Mouse (Mus musculus): ENCODE data around the gene Fam76a. TPM values are rescaled to one million over a fixed set of nuclear protein-coding genes. Genes with fewer than 3 reads are reported as not detected.
A peak's percentile ranks its signal among the peaks of the same experiment; 100 is the strongest.
"Not testable (repeated sequence)": the region's sequence is repeated elsewhere in the genome, so short reads cannot be mapped to it uniquely, and the experiment has no call there.

The Fam76a gene
- polyA plus RNA-seq, 1 experiment from 2014 or later, result 34.7 TPM

- H3K4me1 ChIP-seq, result peaks cover 22% of the 10 kb centered on the region
- DNase-seq (ENCODE audit: low spot score), result no peak
- no peak overlapping the region for H3K27ac ChIP-seq (replicated peaks)
- H3K4me3 ChIP-seq, result no peak overlapping the region; the same call in 1 of the 2 replicates
- H3K36me3 ChIP-seq, result no peaks in the 10 kb centered on the region
- 62% methylated on average over 23 of the region's 23 CpGs for WGBS
- peaks cover 23% of the 10 kb centered on the region for H3K27me3 ChIP-seq (ENCODE audit: low read depth, poor library complexity, severe bottlenecking)
- H3K9me3 ChIP-seq (replicated peaks), result no peaks in the 10 kb centered on the region
Measured at GRCm38 (mm10) chr4:132941012-132941729, 18.8 kb upstream of the Fam76a start.

GRCm38 (mm10) chr4:132939421-132940127, 17.2 kb upstream of the Fam76a start:
- WGBS, result 23% methylated on average over 22 of the region's 22 CpGs
- no peak overlapping the region for H3K4me3 ChIP-seq

GRCm38 (mm10) chr4:132938181-132938941, 16.0 kb upstream of the Fam76a start:
- H3K36me3 ChIP-seq, result no peaks in the 10 kb centered on the region
- peak overlapping the region; percentile 52 for H3K27ac ChIP-seq (replicated peaks)
- H3K27me3 ChIP-seq (ENCODE audit: low read depth, poor library complexity, severe bottlenecking), result peaks cover 23% of the 10 kb centered on the region
- H3K4me3 ChIP-seq, result no peak overlapping the region
- peaks cover 27% of the 10 kb centered on the region for H3K4me1 ChIP-seq
- no peaks in the 10 kb centered on the region for H3K9me3 ChIP-seq (replicated peaks)
- DNase-seq (ENCODE audit: low spot score), result no peak
- 67% methylated on average over 12 of the region's 12 CpGs for WGBS

More at GRCm38 (mm10) chr4:132939421-132940127, 17.2 kb upstream of the Fam76a start:
- no peaks in the 10 kb centered on the region for H3K9me3 ChIP-seq (replicated peaks)
- peaks cover 21% of the 10 kb centered on the region for H3K4me1 ChIP-seq
- DNase-seq (ENCODE audit: low spot score), result peak; percentile 81
- H3K36me3 ChIP-seq, result no peaks in the 10 kb centered on the region
- H3K27ac ChIP-seq (replicated peaks), result no peak overlapping the region
- H3K27me3 ChIP-seq (ENCODE audit: low read depth, poor library complexity, severe bottlenecking), result peaks cover 23% of the 10 kb centered on the region

- DNase-seq (ENCODE audit: low spot score), result peak; percentile 53
- Histone ChIP-seq H3K27me3 (ENCODE audit: low read depth, poor library complexity, severe bottlenecking) (peaks cover 11% of the 10 kb centered on the region), H3K4me3 (no peak overlapping the region), H3K9me3 (replicated peaks) (no peaks in the 10 kb centered on the region), H3K36me3 (no peaks in the 10 kb centered on the region), H3K27ac (replicated peaks) (no peak overlapping the region), H3K4me1 (peaks cover 27% of the 10 kb centered on the region)
- WGBS, result 30% methylated on average over 7 of the region's 7 CpGs
Measured at GRCm38 (mm10) chr4:132934639-132935038, 12.3 kb upstream of the Fam76a start.

GRCm38 (mm10) chr4:132932752-132933404, 10.5 kb upstream of the Fam76a start:
- no peak for DNase-seq (ENCODE audit: low spot score)
- no peaks in the 10 kb centered on the region for H3K36me3 ChIP-seq
- H3K4me3 ChIP-seq, result no peak overlapping the region
- peaks cover 19% of the 10 kb centered on the region for H3K4me1 ChIP-seq
- 81% methylated on average over 4 of the region's 4 CpGs for WGBS
- H3K27me3 ChIP-seq (ENCODE audit: low read depth, poor library complexity, severe bottlenecking), result peaks cover 11% of the 10 kb centered on the region
- no peak overlapping the region for H3K27ac ChIP-seq (replicated peaks)
- H3K9me3 ChIP-seq (replicated peaks), result no peaks in the 10 kb centered on the region

- Histone ChIP-seq H3K9me3 (replicated peaks) (no peaks in the 10 kb centered on the region), H3K27me3 (ENCODE audit: low read depth, poor library complexity, severe bottlenecking) (peaks cover 11% of the 10 kb centered on the region), H3K4me3 (no peak overlapping the region), H3K4me1 (peaks cover 19% of the 10 kb centered on the region), H3K27ac (replicated peaks) (no peak overlapping the region), H3K36me3 (no peaks in the 10 kb centered on the region)
- DNase-seq (ENCODE audit: low spot score), result peak; percentile 23
- WGBS, result 8% methylated on average over 8 of the region's 8 CpGs
Measured at GRCm38 (mm10) chr4:132930784-132931183, 8.4 kb upstream of the Fam76a start.

GRCm38 (mm10) chr4:132926520-132926919, 4.2 kb upstream of the Fam76a start:
- not testable (repeated sequence) for DNase-seq (ENCODE audit: low spot score); H3K4me3 ChIP-seq; H3K9me3 ChIP-seq (replicated peaks); H3K27me3 ChIP-seq (ENCODE audit: low read depth, poor library complexity, severe bottlenecking); H3K27ac ChIP-seq (replicated peaks); H3K36me3 ChIP-seq
- 72% methylated on average over 2 of the region's 2 CpGs for WGBS
- H3K4me1 ChIP-seq, result peaks cover 31% of the 10 kb centered on the region

- peaks cover 34% of the 10 kb centered on the region for H3K4me1 ChIP-seq
- peak overlapping the region; percentile 92 for H3K27ac ChIP-seq (replicated peaks)
- H3K4me3 ChIP-seq, result peak overlapping the region; percentile 97
- no peaks in the 10 kb centered on the region for H3K9me3 ChIP-seq (replicated peaks)
- WGBS, result under 1% methylated on average over 50 of the region's 50 CpGs
- H3K27me3 ChIP-seq (ENCODE audit: low read depth, poor library complexity, severe bottlenecking), result no peaks in the 10 kb centered on the region
- DNase-seq (ENCODE audit: low spot score), result no peak
- peaks cover 29% of the 10 kb centered on the region for H3K36me3 ChIP-seq
Measured at GRCm38 (mm10) chr4:132922061-132922530, 262 bp downstream of the Fam76a start.

GRCm38 (mm10) chr4:132921488-132921887, 870 bp downstream of the Fam76a start:
- H3K27ac ChIP-seq (replicated peaks), result peak overlapping the region; percentile 92

GRCm38 (mm10) chr4:132920171-132920570, 2.2 kb downstream of the Fam76a start:
- H3K4me1 ChIP-seq, result peaks cover 34% of the 10 kb centered on the region
- no peaks in the 10 kb centered on the region for H3K27me3 ChIP-seq (ENCODE audit: low read depth, poor library complexity, severe bottlenecking)
- 89% methylated on average over 4 of the region's 4 CpGs for WGBS
- DNase-seq (ENCODE audit: low spot score), result no peak
- H3K27ac ChIP-seq (replicated peaks), result no peak overlapping the region
- H3K9me3 ChIP-seq (replicated peaks), result no peaks in the 10 kb centered on the region
- H3K36me3 ChIP-seq, result peaks cover 48% of the 10 kb centered on the region
- H3K4me3 ChIP-seq, result no peak overlapping the region

More at GRCm38 (mm10) chr4:132921488-132921887, 870 bp downstream of the Fam76a start:
- 46% methylated on average over 12 of the region's 12 CpGs for WGBS
- H3K27me3 ChIP-seq (ENCODE audit: low read depth, poor library complexity, severe bottlenecking), result no peaks in the 10 kb centered on the region
- DNase-seq (ENCODE audit: low spot score), result no peak
- peaks cover 35% of the 10 kb centered on the region for H3K36me3 ChIP-seq
- peak overlapping the region; percentile 97 for H3K4me3 ChIP-seq
- H3K4me1 ChIP-seq, result peaks cover 34% of the 10 kb centered on the region
- H3K9me3 ChIP-seq (replicated peaks), result no peaks in the 10 kb centered on the region

- peaks cover 21% of the 10 kb centered on the region for H3K4me1 ChIP-seq
- H3K27me3 ChIP-seq (ENCODE audit: low read depth, poor library complexity, severe bottlenecking); DNase-seq (ENCODE audit: low spot score); H3K27ac ChIP-seq (replicated peaks); H3K4me3 ChIP-seq; H3K9me3 ChIP-seq (replicated peaks): not testable (repeated sequence)
- 85% methylated on average over 6 of the region's 6 CpGs for WGBS
- H3K36me3 ChIP-seq, result peaks cover 65% of the 10 kb centered on the region
Measured at GRCm38 (mm10) chr4:132918493-132918892, 3.9 kb downstream of the Fam76a start.

- H3K27me3 ChIP-seq (ENCODE audit: low read depth, poor library complexity, severe bottlenecking), result no peaks in the 10 kb centered on the region
- no peaks in the 10 kb centered on the region for H3K4me1 ChIP-seq
- 89% methylated on average over 6 of the region's 6 CpGs for WGBS
- no peak for DNase-seq (ENCODE audit: low spot score)
- H3K4me3 ChIP-seq, result no peak overlapping the region
- H3K27ac ChIP-seq (replicated peaks), result no peak overlapping the region
- H3K9me3 ChIP-seq (replicated peaks), result no peaks in the 10 kb centered on the region
- peaks cover 94% of the 10 kb centered on the region for H3K36me3 ChIP-seq
Measured at GRCm38 (mm10) chr4:132912156-132912555, 10.2 kb downstream of the Fam76a start.
